Mouse (Mus musculus) spleen, postnatal 10 days (tissue): Measurements from ENCODE around the gene Kat8.
"Not testable (repeated sequence)": the region's sequence is repeated elsewhere in the genome, so short reads cannot be mapped to it uniquely, and the experiment has no call there.

Experiments used
- DNase-seq, 2 experiments: peaks; one replicate each; pipeline ENCODE4 v3.0.0; 2021 to 2022; ENCODE audit warnings: low spot score in 2 of 2

Kat8 gene

GRCm38 (mm10) chr7:127912190-127912871, at the start of gene Kat8:
Kat8 (plus strand) TSS chr7:127912516.
- peak; percentile 81 to 90 for DNase-seq

- no peak for DNase-seq
Observed at GRCm38 (mm10) chr7:127866434-127866833, 45.9 kb upstream of the Kat8 start.

- DNase-seq = no peak
Observed at GRCm38 (mm10) chr7:127867641-127868040, 44.7 kb upstream of the Kat8 start.

- no peak for DNase-seq
Observed at GRCm38 (mm10) chr7:127869149-127869810, 43.0 kb upstream of the Kat8 start.

GRCm38 (mm10) chr7:127870136-127870821, 42.0 kb upstream of the Kat8 start:
- DNase-seq = no peak

GRCm38 (mm10) chr7:127874812-127875626, 37.3 kb upstream of the Kat8 start:
- no peak for DNase-seq

- peak; percentile 89 to 93 for DNase-seq
Observed at GRCm38 (mm10) chr7:127875627-127876001, 36.7 kb upstream of the Kat8 start.

GRCm38 (mm10) chr7:127876041-127876466, 36.3 kb upstream of the Kat8 start, which contains the start of gene Zfp646:
Zfp646 (plus strand) TSS chr7:127876221.
- peak; percentile 81 to 84 for DNase-seq

- DNase-seq = peak; percentile 89 to 92
Observed at GRCm38 (mm10) chr7:127876467-127877348, 35.6 kb upstream of the Kat8 start, which contains the start of gene Zfp668. Zfp668 (minus strand) TSS chr7:127876828.

- no peak for DNase-seq
Observed at GRCm38 (mm10) chr7:127879301-127879700, 33.0 kb upstream of the Kat8 start.

- DNase-seq = no peak
Observed at GRCm38 (mm10) chr7:127880431-127880830, 31.9 kb upstream of the Kat8 start.

- no peak for DNase-seq
Observed at GRCm38 (mm10) chr7:127885951-127886350, 26.4 kb upstream of the Kat8 start.

- DNase-seq = no peak
Observed at GRCm38 (mm10) chr7:127886551-127886950, 25.8 kb upstream of the Kat8 start.

GRCm38 (mm10) chr7:127887191-127887590, 25.1 kb upstream of the Kat8 start:
- no peak for DNase-seq

GRCm38 (mm10) chr7:127887781-127888180, 24.5 kb upstream of the Kat8 start:
- DNase-seq = no peak

GRCm38 (mm10) chr7:127888821-127889220, 23.5 kb upstream of the Kat8 start:
- no peak for DNase-seq

- DNase-seq = no peak
Observed at GRCm38 (mm10) chr7:127890798-127891197, 21.5 kb upstream of the Kat8 start, which contains the start of gene Prss53. Prss53 (minus strand) TSS chr7:127890970.

GRCm38 (mm10) chr7:127894480-127894879, 17.8 kb upstream of the Kat8 start:
- DNase-seq = no peak

GRCm38 (mm10) chr7:127895442-127895841, 16.9 kb upstream of the Kat8 start, which contains the start of the genes Gm21974 and Vkorc1:
Gm21974 (minus strand) TSS chr7:127895454.
Vkorc1 (minus strand) TSS chr7:127895617.
- peak; percentile 86 to 93 for DNase-seq

- not testable (repeated sequence) for DNase-seq
Observed at GRCm38 (mm10) chr7:127895891-127896290, 16.4 kb upstream of the Kat8 start.
